ENCODE assay signal across 19 mouse cellular contexts in the genomic region with DNA sequence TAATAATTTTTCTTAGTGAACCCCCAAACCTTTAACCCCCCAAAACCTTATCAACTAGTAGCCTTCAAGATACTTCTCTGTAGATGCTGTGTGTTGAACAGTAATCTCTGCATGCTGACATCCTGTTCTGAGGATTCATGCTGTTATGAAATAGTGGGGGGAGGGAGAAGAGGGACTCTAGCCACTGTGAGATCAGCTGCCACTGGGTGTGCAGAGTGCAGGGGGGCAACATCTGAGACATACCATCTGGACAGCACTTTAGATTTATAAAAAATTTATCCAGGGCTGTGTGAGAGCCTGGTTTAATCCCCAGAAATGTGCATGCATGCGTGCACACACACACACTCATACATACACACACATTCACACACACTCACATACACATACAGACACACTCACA. TPM values are rescaled to one million over a fixed set of nuclear protein-coding genes. Genes with fewer than 3 reads are reported as not detected.
"Had no signal": no experiment of that assay in that cellular context is flagged by ENCODE, and none has a peak within 500 bp of the region (broad histone marks: within the 10 kb centered on the region; RNA-seq: fewer than 3 reads in every experiment).

No protein-coding gene starts in this region.

- H3K36me3 ChIP-seq: limb, embryonic 12.5 days; limb, embryonic 15.5 days; neural tube, embryonic 12.5 days; neural tube, embryonic 15.5 days had no signal

- H3K9ac ChIP-seq: limb, embryonic 12.5 days; limb, embryonic 15.5 days; liver, embryonic 14.5 days; liver, postnatal 0 days; neural tube, embryonic 12.5 days; neural tube, embryonic 15.5 days had no signal

- H3K27ac ChIP-seq: hindbrain, postnatal 0 days; limb, embryonic 12.5 days; limb, embryonic 15.5 days; liver, embryonic 14.5 days; neural tube, embryonic 12.5 days; neural tube, embryonic 15.5 days had no signal

- H3K27me3 ChIP-seq: neural tube, embryonic 15.5 days had no signal

- H3K9me3 ChIP-seq: limb, embryonic 12.5 days; limb, embryonic 15.5 days; neural tube, embryonic 12.5 days; neural tube, embryonic 15.5 days had no signal

- DNase-seq: kidney, adult 18-20 months; kidney, postnatal 14 days; left cerebral cortex, postnatal 4 days; liver, postnatal 0 days; midbrain, embryonic 14.5 days; thymus, adult 18-20 months; thymus, postnatal 36 days had no signal

- H3K4me1 ChIP-seq: limb, embryonic 12.5 days; limb, embryonic 15.5 days had no signal

- H3K4me2 ChIP-seq: limb, embryonic 12.5 days; limb, embryonic 15.5 days; liver, embryonic 11.5 days; midbrain, embryonic 11.5 days; neural tube, embryonic 12.5 days; neural tube, embryonic 15.5 days had no signal

- ATAC-seq: hindbrain, postnatal 0 days; inflammation-experienced regulatory T-cells, adult 6 months; intestine, embryonic 16.5 days; liver, postnatal 0 days had no signal

- H3K4me3 ChIP-seq: limb, embryonic 12.5 days; limb, embryonic 15.5 days; neural tube, embryonic 12.5 days; neural tube, embryonic 15.5 days had no signal

RNA-seq across cellular contexts. Expression of a gene that starts 15.9 kb away (rescaled TPM):
- total RNA-seq: megakaryocyte-erythroid progenitor cell, adult 5-6 weeks had no signal
- polyA plus RNA-seq: inflammation-experienced regulatory T-cells, adult 6 months; liver, embryonic 11.5 days; liver, embryonic 14.5 days; liver, postnatal 0 days; spleen, adult 2 months had no signal

RNA-seq across cellular contexts. Expression of a gene that starts 52.2 kb away (rescaled TPM):
- total RNA-seq: megakaryocyte-erythroid progenitor cell, adult 5-6 weeks had no signal
